ENCODE assay signal across 28 mouse cellular contexts in the genomic region with DNA sequence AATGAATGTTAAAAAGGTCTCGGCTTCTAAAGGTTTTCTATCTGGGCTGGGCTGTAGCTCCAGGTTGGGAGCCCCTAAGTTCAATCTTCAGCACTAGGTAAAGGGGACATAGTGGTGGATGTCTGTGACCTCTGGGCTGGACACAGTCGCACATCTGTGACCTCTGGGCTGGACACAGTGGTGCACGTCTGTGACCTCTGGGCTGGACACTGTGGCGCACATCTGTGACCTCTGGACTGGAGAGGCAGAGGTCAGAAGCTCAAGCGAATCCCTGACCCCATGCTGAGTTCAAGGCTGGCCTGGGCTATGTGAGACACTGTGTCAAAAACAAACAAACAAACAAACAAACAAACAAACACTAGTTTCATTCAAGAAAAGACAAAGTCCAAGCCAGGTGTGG. TPM values are rescaled to one million over a fixed set of nuclear protein-coding genes. Genes with fewer than 3 reads are reported as not detected.
DNase-seq lines count a peak whose midpoint lies in the region; ATAC-seq and TF ChIP-seq lines count a peak whose summit lies in the region.
"Had no signal": no experiment of that assay in that cellular context is flagged by ENCODE, and none has a peak within 500 bp of the region (broad histone marks: within the 10 kb centered on the region; RNA-seq: fewer than 3 reads in every experiment).

No protein-coding gene starts in this region.

- 62% methylated on average over 5 of the region's 5 CpGs for WGBS in kidney, adult 2 months
- 53% methylated on average over 5 of the region's 5 CpGs for WGBS in liver, postnatal 0 days (ENCODE audit: insufficient replicate concordance)
- WGBS in liver, embryonic 11.5 days: 65% methylated on average over 5 of the region's 5 CpGs

- H3K4me2 ChIP-seq in liver, postnatal 0 days (ENCODE audit: low read depth, low read length): no peak overlapping the region
- H3K4me2 ChIP-seq in liver, embryonic 11.5 days: no peak overlapping the region
- H3K4me2 ChIP-seq: embryonic facial prominence, embryonic 13.5 days; embryonic facial prominence, embryonic 15.5 days; forebrain, embryonic 12.5 days had no signal

- DNase-seq in cerebellum, adult 11-12 months: peak; percentile 31
- no peak for DNase-seq in cerebellum, postnatal 25 days
- DNase-seq in kidney, adult 2 months: peak; percentile 30
- DNase-seq in kidney, adult 8-10 months: no peak
- DNase-seq in liver, postnatal 0 days: no peak
- no peak for DNase-seq in liver, embryonic 11.5 days (ENCODE audit: low spot score)
- DNase-seq: adrenal gland, adult 8-10 months; adrenal gland, postnatal 14 days; adrenal gland, postnatal 36 days; B cell, adult 2 months; cerebellum, adult 11 months; cerebellum, adult 2 months; cerebellum, adult 9-10 months; cerebellum, postnatal 36 days; embryo, embryonic 11 days had no signal

- TF ChIP-seq EP300 in liver, postnatal 0 days (IDR thresholded peaks at IDR 0.05; ENCODE audit: low read depth): no peak

- no peaks in the 10 kb centered on the region for H3K36me3 ChIP-seq in kidney, adult 2 months (ENCODE audit: control insufficient read depth, insufficient read depth, low read length)
- no peaks in the 10 kb centered on the region for H3K36me3 ChIP-seq in liver, postnatal 0 days (replicated peaks; ENCODE audit: insufficient read depth, low read length)
- no peaks in the 10 kb centered on the region for H3K36me3 ChIP-seq in liver, embryonic 11.5 days (ENCODE audit: control insufficient read depth, insufficient read depth, low read length)
- H3K36me3 ChIP-seq: embryonic facial prominence, embryonic 13.5 days; embryonic facial prominence, embryonic 15.5 days; forebrain, embryonic 10.5 days; forebrain, embryonic 12.5 days had no signal

- no peak overlapping the region for H3K27ac ChIP-seq in kidney, adult 2 months (ENCODE audit: insufficient read depth, low read depth, low read length)
- no peak overlapping the region for H3K27ac ChIP-seq in liver, postnatal 0 days (ENCODE audit: low read depth)
- H3K27ac ChIP-seq in liver, embryonic 11.5 days (ENCODE audit: low read depth, low read length): no peak overlapping the region
- H3K27ac ChIP-seq: embryonic facial prominence, embryonic 13.5 days; embryonic facial prominence, embryonic 15.5 days; forebrain, embryonic 10.5 days; forebrain, embryonic 12.5 days had no signal

- 0 out of 2 replicates have a peak, but pooled peaks have one; percentile 15 for ATAC-seq in liver, postnatal 0 days
- no peak for ATAC-seq in liver, embryonic 11.5 days (replicated peaks; ENCODE audit: low FRiP score)
- ATAC-seq: activated CD4-positive, CD25-positive, alpha-beta regulatory T cell, adult 4 months; CD4-positive, CD25-positive, alpha-beta regulatory T cell, adult 4 months; forebrain, embryonic 14.5 days; forebrain, embryonic 16.5 days; Patski had no signal

- no peaks in the 10 kb centered on the region for H3K27me3 ChIP-seq in kidney, adult 2 months (replicated peaks; ENCODE audit: control insufficient read depth, insufficient read depth, low read length)
- H3K27me3 ChIP-seq in liver, postnatal 0 days (ENCODE audit: insufficient read depth, low read length): no peaks in the 10 kb centered on the region
- no peaks in the 10 kb centered on the region for H3K27me3 ChIP-seq in liver, embryonic 11.5 days (replicated peaks; ENCODE audit: control insufficient read depth, insufficient read depth, low read length)
- H3K27me3 ChIP-seq: CH12.LX; embryonic facial prominence, embryonic 13.5 days; embryonic facial prominence, embryonic 15.5 days; forebrain, embryonic 12.5 days; Patski had no signal

- TF ChIP-seq POLR2A in kidney, adult 2 months (IDR thresholded peaks at IDR 0.05; ENCODE audit: low read depth, low read length): no peak

- H3K4me3 ChIP-seq in kidney, adult 2 months (ENCODE audit: insufficient read depth, low read depth, low read length): no peak overlapping the region
- H3K4me3 ChIP-seq in liver, postnatal 0 days (ENCODE audit: low read depth, low read length): no peak overlapping the region
- no peak overlapping the region for H3K4me3 ChIP-seq in liver, embryonic 11.5 days (ENCODE audit: low read depth, low read length)
- H3K4me3 ChIP-seq: embryonic facial prominence, embryonic 13.5 days; embryonic facial prominence, embryonic 15.5 days; erythroblast, embryonic 14.5 days; forebrain, embryonic 10.5 days; forebrain, embryonic 12.5 days had no signal

- no peak for TF ChIP-seq CTCF in kidney, adult 2 months (conservative IDR thresholded peaks at IDR 0.05; ENCODE audit: insufficient read depth, insufficient read length, low read depth, low read length)
- TF ChIP-seq CTCF in liver, postnatal 0 days (IDR thresholded peaks at IDR 0.05; ENCODE audit: low read depth): no peak

- no peak overlapping the region for H3K9ac ChIP-seq in liver, postnatal 0 days (replicated peaks)
- H3K9ac ChIP-seq in liver, embryonic 11.5 days (ENCODE audit: low read depth, low read length): no peak overlapping the region
- H3K9ac ChIP-seq: embryonic facial prominence, embryonic 13.5 days; embryonic facial prominence, embryonic 15.5 days; forebrain, embryonic 12.5 days had no signal

- H3K4me1 ChIP-seq in kidney, adult 2 months (ENCODE audit: control insufficient read depth, insufficient read depth, low read length): peaks cover 24% of the 10 kb centered on the region
- peaks cover 9% of the 10 kb centered on the region; the same call in 1 of the 2 replicates for H3K4me1 ChIP-seq in liver, postnatal 0 days (ENCODE audit: insufficient read depth)
- H3K4me1 ChIP-seq in liver, embryonic 11.5 days (replicated peaks; ENCODE audit: control insufficient read depth, insufficient read depth, low read length): peaks cover 7% of the 10 kb centered on the region; the same call in 1 of the 2 replicates

- no peaks in the 10 kb centered on the region for H3K9me3 ChIP-seq in liver, postnatal 0 days (ENCODE audit: low read length)
- no peaks in the 10 kb centered on the region for H3K9me3 ChIP-seq in liver, embryonic 11.5 days (ENCODE audit: control insufficient read depth, low read length)
- H3K9me3 ChIP-seq: embryonic facial prominence, embryonic 13.5 days; embryonic facial prominence, embryonic 15.5 days; forebrain, embryonic 10.5 days; forebrain, embryonic 12.5 days; G1E had no signal

RNA-seq across cellular contexts. Expression of a gene that starts 7.1 kb away (rescaled TPM):
- 6.2 and 9.0 TPM in 2 replicates for polyA plus RNA-seq in kidney, adult 2 months (2012; rRNA removed)
- polyA plus RNA-seq in liver, postnatal 0 days (2015; fragmentation: Nextera tagmentation; extraction: Ambion mirVana): 36.6 and 40.6 TPM in 2 replicates
- polyA plus RNA-seq in liver, embryonic 11.5 days (2014; fragmentation: Nextera tagmentation; extraction: Ambion mirVana): 79.9 and 92.7 TPM in 2 replicates

RNA-seq across cellular contexts. Expression of a gene that starts 7.3 kb away (rescaled TPM):
- 36.9 and 38.9 TPM in 2 replicates for polyA plus RNA-seq in kidney, adult 2 months (2012; rRNA removed)
- polyA plus RNA-seq in liver, postnatal 0 days (2015; fragmentation: Nextera tagmentation; extraction: Ambion mirVana): 4.0 and 4.3 TPM in 2 replicates
- 10.6 and 11.0 TPM in 2 replicates for polyA plus RNA-seq in liver, embryonic 11.5 days (2014; fragmentation: Nextera tagmentation; extraction: Ambion mirVana)

RNA-seq across cellular contexts. Expression of a gene that starts 43.7 kb away (rescaled TPM):
- 20.6 and 21.0 TPM in 2 replicates for polyA plus RNA-seq in kidney, adult 2 months (2012; rRNA removed)
- 2.6 and 4.3 TPM in 2 replicates for polyA plus RNA-seq in liver, postnatal 0 days (2015; fragmentation: Nextera tagmentation; extraction: Ambion mirVana)
- 15.9 and 16.3 TPM in 2 replicates for polyA plus RNA-seq in liver, embryonic 11.5 days (2014; fragmentation: Nextera tagmentation; extraction: Ambion mirVana)

RNA-seq across cellular contexts. Expression of a gene that starts 60.0 kb away (rescaled TPM):
- not detected in 2 replicates for polyA plus RNA-seq in kidney, adult 2 months (2012; rRNA removed)
- polyA plus RNA-seq in liver, postnatal 0 days (2015; fragmentation: Nextera tagmentation; extraction: Ambion mirVana): 0.33 TPM in 1 of 2 replicates, not detected in the other
- not detected in 2 replicates for polyA plus RNA-seq in liver, embryonic 11.5 days (2014; fragmentation: Nextera tagmentation; extraction: Ambion mirVana)
- polyA plus RNA-seq: activated CD4-positive, CD25-positive, alpha-beta regulatory T cell, adult 4 months; CD4-positive, CD25-positive, alpha-beta regulatory T cell, adult 4 months; cerebellum, adult 2 months; embryonic facial prominence, embryonic 11.5 days; embryonic facial prominence, embryonic 13.5 days; embryonic facial prominence, embryonic 15.5 days; erythroblast, embryonic 14.5 days; forebrain, embryonic 10.5 days; forebrain, embryonic 12.5 days; forebrain, embryonic 14.5 days; forebrain, embryonic 16.5 days; G1E; Patski had no signal

Comparison
In these comparisons a context has a peak if more than half of its experiments do, and no peak if none do; other contexts are left out.
1. DNase-seq: peak in cerebellum, adult 11-12 months (single experiment) and kidney, adult 2 months (single experiment); none in cerebellum, postnatal 25 days (0 of 2), kidney, adult 8-10 months (0 of 2), liver, postnatal 0 days (single experiment) and liver, embryonic 11.5 days (single experiment).